Mouse (Mus musculus) megakaryocyte-erythroid progenitor cell, adult 5-6 weeks (primary cell): Measurements from ENCODE around the gene Zfp667. TPM values are rescaled to one million over a fixed set of nuclear protein-coding genes. Genes with fewer than 3 reads are reported as not detected.
"Not testable (repeated sequence)": the region's sequence is repeated elsewhere in the genome, so short reads cannot be mapped to it uniquely, and the experiment has no call there.

Experiments used
- ATAC-seq: replicated peaks from 2 replicates; pipeline ENCODE4 v1.8.0; 2016; ENCODE audit warnings: mild to moderate bottlenecking, inconsistent platforms; ENCODE audit not compliant: severe bottlenecking, poor library complexity, low FRiP score, low TSS enrichment
- total RNA-seq, 2 experiments: library from RNA; stranded (forward) in 1 of 2; stranded (reverse) in 1 of 2; fragments of 200-1000, 215-1000 nt in 1 of 2; fragments of >200 nt in 1 of 2; fragmentation: Nextera tagmentation in 1 of 2; gene quantifications; 2 replicates each; pipeline ENCODE4 v1.2.3; 2014 to 2017

Zfp667 gene
- 2.5 and 3.5 TPM in 2 replicates for total RNA-seq (2014; fragmentation: Nextera tagmentation)
- total RNA-seq (2017): 2.5 and 4.7 TPM in 2 replicates

GRCm38 (mm10) chr7:6285842-6286705 is at the start of gene Zfp667:
TSS of gene Zfp667 (plus strand) at chr7:6286579.
- ATAC-seq: peak; percentile 78

- ATAC-seq: no peak
These were observed 46.6 kb upstream of the Zfp667 start for GRCm38 (mm10) chr7:6239787-6240186.

GRCm38 (mm10) chr7:6240841-6241425 is 45.4 kb upstream of the Zfp667 start:
- peak; percentile 89 for ATAC-seq

GRCm38 (mm10) chr7:6244361-6245292 is 41.8 kb upstream of the Zfp667 start:
- no peak for ATAC-seq

- no peak for ATAC-seq
These were observed 34.0 kb upstream of the Zfp667 start, which contains the start of gene Epp13 for GRCm38 (mm10) chr7:6252410-6252809. TSS of gene Epp13 (plus strand) at chr7:6252710.

- ATAC-seq: no peak
These were observed 31.9 kb upstream of the Zfp667 start for GRCm38 (mm10) chr7:6254451-6254850.

DNA sequence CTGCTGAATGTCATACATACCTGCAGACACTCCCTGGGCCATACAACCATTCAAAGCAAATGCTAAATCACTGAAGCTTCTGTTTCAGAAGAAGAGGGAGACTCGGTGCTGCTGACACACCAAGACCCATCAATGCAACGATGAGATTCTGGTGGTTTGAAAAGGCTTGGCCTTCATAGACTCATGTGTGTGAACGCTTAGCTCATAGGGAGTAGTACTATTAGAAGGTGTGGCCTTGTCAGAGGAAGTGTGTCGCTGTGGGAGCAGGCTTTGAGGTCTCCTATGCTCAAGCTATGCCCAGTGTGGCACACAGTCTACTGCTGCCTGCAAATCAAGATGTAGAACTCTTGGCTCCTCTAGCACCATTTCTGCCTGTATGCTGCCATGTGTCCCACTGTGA is 29.0 kb upstream of the Zfp667 start:
- no peak for ATAC-seq

- no peak for ATAC-seq
These were observed 27.9 kb upstream of the Zfp667 start for GRCm38 (mm10) chr7:6258232-6259220.

DNA sequence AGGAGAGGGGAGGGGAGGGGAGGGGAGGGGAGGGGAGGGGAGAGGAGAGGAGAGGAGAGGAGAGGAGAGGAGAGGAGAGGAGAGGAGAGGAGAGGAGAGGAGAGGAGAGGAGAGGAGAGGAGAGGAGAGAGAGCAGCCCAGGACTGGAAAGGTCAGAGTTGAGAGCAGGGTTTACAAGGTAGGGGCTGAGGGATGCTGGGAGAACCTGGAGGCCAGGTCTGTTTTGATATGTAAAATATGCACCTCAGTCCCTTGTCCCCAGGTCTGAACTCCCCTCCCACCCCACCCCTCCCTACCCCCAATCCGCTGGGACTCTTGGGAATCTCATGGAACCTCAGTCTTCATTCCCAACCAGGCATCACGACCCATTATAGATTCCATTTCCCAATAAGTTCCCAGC is 26.4 kb upstream of the Zfp667 start:
- not testable (repeated sequence) for ATAC-seq

GRCm38 (mm10) chr7:6262120-6262519 is 24.3 kb upstream of the Zfp667 start:
- ATAC-seq: no peak

GRCm38 (mm10) chr7:6262984-6263383 is 23.4 kb upstream of the Zfp667 start:
- ATAC-seq: no peak

DNA sequence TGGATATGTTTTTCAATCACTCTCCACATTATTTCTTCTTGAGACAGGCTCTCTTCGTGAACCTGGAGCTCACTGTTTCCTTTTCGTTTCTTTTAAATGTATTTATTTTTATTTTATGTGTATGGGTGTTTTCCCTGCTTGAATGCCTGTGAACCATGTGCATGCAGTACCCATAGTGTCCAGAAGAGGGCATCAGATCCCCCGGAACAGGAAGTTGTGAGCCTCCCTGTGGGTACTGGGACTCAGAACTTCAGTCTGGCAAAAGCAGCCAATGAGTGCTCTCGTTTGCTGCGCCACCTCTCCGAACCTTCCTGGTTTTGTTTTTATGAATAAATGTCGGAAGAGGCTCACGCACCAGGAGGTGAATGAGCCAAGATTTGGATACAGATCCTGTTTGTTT is 20.7 kb upstream of the Zfp667 start:
- ATAC-seq: peak; percentile 77

GRCm38 (mm10) chr7:6277906-6278305 is 8.5 kb upstream of the Zfp667 start:
- ATAC-seq: peak; percentile 90

- peak; percentile 40 for ATAC-seq
These were observed 3.6 kb upstream of the Zfp667 start for GRCm38 (mm10) chr7:6282749-6283148.

DNA sequence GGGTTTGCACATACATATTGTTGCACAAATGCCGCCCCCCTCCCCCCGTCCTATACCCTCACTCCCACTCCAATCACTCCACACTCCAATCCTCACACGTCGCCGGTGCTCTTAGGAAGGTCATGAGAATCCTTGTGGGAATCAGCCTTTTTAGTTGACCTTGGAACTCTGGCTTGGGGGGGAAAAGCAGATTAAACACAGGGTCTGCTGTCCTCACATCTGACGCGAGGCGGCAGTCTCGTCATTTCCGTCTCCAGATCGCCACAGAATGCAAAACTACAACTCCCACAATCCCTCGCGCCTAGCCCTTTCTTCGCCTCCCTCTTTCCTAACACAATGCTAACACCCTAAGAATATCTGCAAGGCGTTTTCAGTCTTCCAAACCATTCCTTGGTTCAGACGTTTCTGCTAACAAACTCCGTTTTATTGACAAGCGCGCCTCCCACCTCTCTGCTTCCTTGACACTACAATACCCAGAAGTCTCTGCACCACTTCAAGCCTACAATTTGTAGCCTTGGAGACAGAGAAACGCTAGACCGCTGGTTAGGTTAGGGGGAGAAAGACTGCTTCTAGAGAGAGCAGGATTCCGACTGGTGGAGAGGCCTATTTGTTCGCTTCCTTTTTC is 2.8 kb upstream of the Zfp667 start:
- peak; percentile 71 for ATAC-seq

GRCm38 (mm10) chr7:6284442-6285012 is 1.9 kb upstream of the Zfp667 start:
- no peak for ATAC-seq

GRCm38 (mm10) chr7:6285366-6285765 is 1.0 kb upstream of the Zfp667 start:
- no peak for ATAC-seq
